Mouse (Mus musculus) right cerebral cortex, postnatal 4 days (tissue): Measurements from ENCODE around the gene Zfhx3.

Experiments
- DNase-seq: peaks from one replicate; pipeline ENCODE4 v3.0.0-alpha.2; 2022

Zfhx3 gene

DNA sequence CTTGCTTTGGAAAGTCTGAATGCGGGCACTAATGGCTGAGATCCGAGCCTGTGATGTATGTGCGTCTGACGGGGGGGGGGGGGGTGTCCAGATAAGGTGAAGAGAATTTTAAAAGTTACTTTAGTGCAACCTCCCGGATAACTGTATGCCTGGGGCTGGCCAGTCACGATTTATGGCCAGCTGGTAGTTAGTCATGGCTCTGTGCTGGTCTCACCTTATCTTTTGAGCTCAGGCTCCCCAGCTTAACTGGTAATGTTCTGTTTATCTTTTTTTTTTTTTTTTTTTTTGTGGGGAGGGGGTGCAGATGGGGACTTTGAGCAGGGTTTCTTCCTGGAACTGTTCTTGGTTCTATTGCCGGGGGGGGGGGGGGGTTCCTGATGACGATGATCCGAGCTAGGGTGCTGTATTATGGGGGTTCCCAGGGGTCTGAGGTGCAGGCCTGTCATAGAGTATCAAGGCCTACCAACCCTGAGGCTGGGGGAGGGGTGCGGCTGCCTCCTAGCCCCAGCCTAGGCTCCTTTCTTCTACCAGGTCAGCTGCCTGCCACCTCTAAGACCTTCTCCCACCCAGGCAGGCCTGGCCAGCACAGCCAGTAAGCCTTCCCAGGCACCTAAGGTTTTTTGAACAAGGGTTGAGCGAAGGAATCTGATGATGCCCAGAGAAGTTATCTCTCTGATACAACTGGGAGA, 782.5 kb downstream of the Zfhx3 start:
- no peak for DNase-seq

DNA sequence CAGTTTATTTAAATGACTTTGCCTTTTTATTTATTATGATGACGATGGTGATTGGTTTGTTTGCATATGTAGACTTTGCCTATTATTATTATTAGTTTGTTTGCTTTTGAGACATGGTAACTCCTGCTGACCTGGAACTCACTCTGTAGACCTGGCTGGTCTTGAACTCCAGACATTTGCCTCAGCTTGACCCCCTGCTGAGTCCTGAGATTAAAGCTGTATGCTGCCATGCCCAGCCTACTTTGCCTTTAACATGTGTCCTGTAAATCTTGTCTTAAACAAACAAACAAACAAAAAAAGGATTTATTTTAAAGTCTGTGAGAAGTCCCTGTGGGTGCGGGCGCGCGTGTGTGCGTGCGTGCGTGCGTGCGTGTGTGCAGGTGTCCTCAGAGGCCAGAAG, 783.2 kb downstream of the Zfhx3 start:
- DNase-seq: no peak

- DNase-seq: no peak
These were observed 784.2 kb downstream of the Zfhx3 start for GRCm38 (mm10) chr8:108726541-108727241.

- DNase-seq: no peak
These were observed 786.7 kb downstream of the Zfhx3 start for GRCm38 (mm10) chr8:108729169-108729568.

DNA sequence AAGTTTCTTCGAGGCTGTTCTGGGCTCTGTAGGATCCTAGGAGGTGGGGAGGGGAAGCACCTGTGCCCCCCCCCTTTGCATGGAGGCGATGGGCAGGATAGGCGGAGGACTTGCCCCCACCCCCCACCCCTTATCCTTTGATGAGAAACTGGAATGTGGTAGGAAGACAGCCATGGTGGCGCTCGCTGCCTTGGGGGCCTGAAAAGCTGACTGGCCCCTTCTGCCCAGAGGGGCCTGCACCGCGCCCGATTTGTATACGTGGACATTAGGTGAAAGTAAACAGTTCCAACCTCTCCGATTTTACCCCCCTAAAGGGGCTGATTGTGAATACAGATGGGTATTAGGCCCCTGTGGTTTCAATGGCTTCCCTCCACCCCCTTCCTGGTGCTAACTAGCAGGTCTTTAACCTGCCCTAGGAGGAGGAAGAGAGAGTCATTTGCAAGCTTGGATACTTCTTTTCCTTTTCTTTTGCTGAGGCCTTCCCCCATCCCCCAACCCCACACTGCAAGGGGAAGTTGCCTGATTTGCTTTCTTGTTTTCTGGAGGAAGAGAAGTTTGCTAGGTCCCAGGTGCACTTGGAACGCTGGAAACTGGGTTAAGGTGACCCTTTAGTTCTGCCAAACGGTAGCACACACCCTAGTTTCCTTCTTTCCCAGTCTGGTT, 787.4 kb downstream of the Zfhx3 start:
- no peak for DNase-seq

GRCm38 (mm10) chr8:108730907-108731440, 788.5 kb downstream of the Zfhx3 start:
- DNase-seq: no peak

- DNase-seq: no peak
These were observed 790.1 kb downstream of the Zfhx3 start for GRCm38 (mm10) chr8:108732500-108732899.

DNA sequence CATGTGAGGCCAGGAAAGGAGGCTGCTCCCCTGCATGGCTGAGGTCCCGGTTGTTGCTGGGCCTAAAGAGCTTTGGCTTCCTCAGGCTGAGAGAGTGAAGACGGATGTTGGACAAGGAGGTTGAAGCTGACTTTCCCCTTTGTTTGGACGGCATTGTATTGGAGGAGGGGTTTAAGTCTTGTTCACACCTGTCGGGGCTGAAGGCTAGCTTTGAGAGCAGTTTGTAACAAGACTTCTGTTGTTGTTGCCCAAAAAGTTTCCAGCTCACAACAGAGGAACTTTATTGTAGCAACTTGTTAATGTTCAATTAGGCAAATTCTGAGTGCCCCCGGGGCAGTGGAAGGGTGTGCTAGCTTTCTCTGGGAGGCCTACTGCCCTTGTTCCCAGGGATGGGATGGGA, 790.9 kb downstream of the Zfhx3 start:
- DNase-seq: no peak

DNA sequence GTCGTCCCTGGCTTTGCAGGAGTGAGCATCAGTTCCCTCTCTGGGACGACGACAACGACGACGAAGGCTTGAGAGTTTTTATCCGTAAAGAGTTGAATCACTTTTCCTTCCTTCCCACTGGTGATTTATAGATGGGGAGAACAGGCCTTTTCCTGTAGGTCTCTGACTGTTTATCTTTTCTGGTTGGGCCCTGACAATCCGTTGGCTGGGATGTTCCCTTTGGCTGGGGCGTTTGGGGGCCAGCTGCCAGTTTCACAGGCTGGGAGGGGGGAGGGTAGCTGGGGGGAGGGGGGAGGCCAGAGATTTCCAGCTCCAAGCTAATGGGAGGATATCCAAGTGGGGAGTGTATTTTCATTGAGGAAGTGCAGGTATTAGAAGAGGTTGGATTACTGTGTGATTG, 794.0 kb downstream of the Zfhx3 start:
- DNase-seq: no peak

GRCm38 (mm10) chr8:108738179-108738578, 795.7 kb downstream of the Zfhx3 start:
- no peak for DNase-seq

DNA sequence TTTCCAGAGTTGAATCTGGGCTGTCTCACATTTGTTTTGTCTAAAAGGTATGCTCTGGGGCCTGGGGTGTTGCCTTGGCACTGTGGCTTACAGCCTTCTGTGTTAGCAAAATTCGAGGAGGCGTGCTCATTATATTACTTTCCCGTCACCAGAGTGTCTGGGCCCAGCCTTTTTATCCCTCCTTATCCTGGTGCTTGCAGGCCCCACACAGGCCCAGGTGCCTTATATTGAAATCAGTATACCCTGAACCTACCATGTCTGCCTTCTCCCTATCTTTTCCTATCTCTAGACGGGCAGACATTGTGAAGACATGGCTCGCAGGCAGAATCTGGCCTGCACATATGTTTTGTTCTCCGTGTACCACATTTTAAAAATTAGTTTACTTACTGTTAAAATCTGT, 797.1 kb downstream of the Zfhx3 start:
- DNase-seq: no peak

GRCm38 (mm10) chr8:108740443-108740842, 798.0 kb downstream of the Zfhx3 start:
- no peak for DNase-seq

GRCm38 (mm10) chr8:108741651-108742050, 799.2 kb downstream of the Zfhx3 start:
- no peak for DNase-seq

GRCm38 (mm10) chr8:108742465-108742864, 800.0 kb downstream of the Zfhx3 start:
- DNase-seq: no peak

DNA sequence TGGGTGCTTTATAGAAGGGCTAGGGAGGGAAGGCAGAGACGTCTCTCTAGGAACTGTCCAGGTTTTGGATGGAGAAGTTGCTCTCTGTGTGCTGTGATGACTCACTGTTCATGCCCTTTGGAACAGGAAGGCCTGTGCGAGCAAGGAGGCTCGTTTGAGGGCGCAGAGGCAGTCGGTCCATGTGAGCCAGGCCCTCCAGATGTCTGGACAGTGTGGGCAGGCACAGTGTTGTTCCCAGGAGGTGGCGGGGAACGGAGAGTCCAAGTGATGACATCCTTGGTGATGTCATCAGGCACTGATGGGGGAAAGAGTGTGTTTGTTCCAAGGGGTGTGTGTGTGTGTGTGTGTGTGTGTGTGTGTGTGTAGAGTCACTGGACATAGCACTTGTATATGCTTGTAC, 800.8 kb downstream of the Zfhx3 start:
- no peak for DNase-seq

- no peak for DNase-seq
These were observed 803.1 kb downstream of the Zfhx3 start for GRCm38 (mm10) chr8:108745551-108745950.

DNA sequence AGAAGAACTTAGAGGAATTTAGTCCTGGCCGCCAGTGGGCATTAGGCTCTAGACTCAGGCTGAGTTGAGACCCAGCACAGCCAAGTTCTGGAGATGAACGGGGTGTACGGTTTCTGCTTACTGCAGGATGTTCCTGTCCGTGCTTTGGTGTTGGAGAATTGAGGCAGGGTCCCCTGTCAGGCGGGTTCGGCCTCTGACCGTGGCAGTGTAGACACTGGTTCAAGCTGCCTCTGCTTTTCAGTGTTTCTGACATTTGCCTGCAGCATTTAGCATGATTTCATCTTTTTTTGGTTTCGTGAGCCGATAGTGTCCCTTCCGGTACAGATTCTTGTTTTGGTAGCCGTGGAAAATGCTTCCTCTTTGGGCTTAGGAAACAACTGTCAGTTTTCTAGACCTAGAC, 805.7 kb downstream of the Zfhx3 start:
- no peak for DNase-seq

- DNase-seq: no peak
These were observed 806.5 kb downstream of the Zfhx3 start for GRCm38 (mm10) chr8:108748851-108749376.

GRCm38 (mm10) chr8:108750806-108751205, 808.4 kb downstream of the Zfhx3 start:
- DNase-seq: no peak

GRCm38 (mm10) chr8:108754556-108754955, 812.1 kb downstream of the Zfhx3 start:
- DNase-seq: no peak

- no peak for DNase-seq
These were observed 813.2 kb downstream of the Zfhx3 start for GRCm38 (mm10) chr8:108755400-108756325.
